Mouse (Mus musculus) cerebellum, adult 2 months (tissue): ENCODE measurements at regions not wholly inside any gene's neighbourhood (a gene's known extent, or its start where the extent isn't known, plus 50 kb on each side); places are given as distances from the start of the nearest gene placed in this dataset.

Source experiments
- CTCF ChIP-seq: fragments of 200-500 bp; IDR thresholded peaks from 2 replicates; pipeline ENCODE4 v1.5.1; 2011; ENCODE audit warnings: low read depth, mild to moderate bottlenecking, control low read depth, low read length, moderate library complexity, borderline replicate concordance; ENCODE audit not compliant: insufficient read depth
- POLR2A ChIP-seq: fragments of 200-500 bp; IDR thresholded peaks from 2 replicates; pipeline ENCODE4 v1.6.1; 2011; ENCODE audit warnings: low read length, control low read depth, borderline replicate concordance; ENCODE audit not compliant: insufficient read depth

DNA sequence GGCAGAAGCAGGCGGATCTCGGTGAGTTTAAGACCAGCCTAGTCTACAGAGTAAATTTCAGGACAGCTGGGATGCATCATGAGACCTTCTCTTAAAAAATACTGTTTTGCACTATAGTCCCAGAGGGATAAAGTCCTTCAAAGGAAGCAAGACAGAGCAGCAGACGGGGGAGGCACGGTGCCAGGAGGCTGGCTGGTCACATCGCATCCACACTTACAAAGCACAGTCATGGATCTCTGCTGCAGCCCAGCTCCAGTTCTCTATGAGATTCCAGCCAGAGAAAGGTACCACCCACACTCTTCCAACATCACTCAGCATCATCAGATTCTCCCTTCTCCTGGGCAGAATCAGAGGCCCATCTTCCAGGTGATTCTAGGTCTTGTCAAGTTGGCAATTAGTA is 144.5 kb upstream of the Bcor start:
- TF ChIP-seq POLR2A (no peak), CTCF (no peak)
